Comparison of ENCODE assay signal across 22 mouse cellular contexts in the genomic region with DNA sequence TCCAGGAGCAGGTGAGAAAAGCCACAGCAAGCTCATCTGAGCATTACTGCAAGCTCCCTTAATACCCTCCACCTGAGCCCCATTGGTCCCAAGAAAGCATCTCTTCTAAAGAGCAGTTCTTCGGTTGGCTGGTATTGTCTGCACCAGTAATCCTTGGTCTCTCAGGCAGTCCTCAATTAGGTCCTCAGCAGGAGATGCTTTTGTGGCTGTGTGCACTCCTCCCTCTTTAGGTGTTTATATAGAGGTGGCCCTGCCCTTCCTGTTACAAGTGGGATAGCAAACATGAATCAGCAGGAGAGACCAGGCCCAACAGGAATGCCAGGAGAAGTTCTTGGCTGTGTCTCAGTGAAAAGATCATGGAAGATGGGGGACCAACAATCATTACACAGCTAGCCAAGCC.
"Had no signal": no experiment of that assay in that cellular context is flagged by ENCODE, and none has a peak within 500 bp of the region (broad histone marks: within the 10 kb centered on the region; RNA-seq: fewer than 3 reads in every experiment).

No protein-coding gene starts in this region.

- H3K27ac ChIP-seq: embryonic facial prominence, embryonic 10.5 days; embryonic facial prominence, embryonic 12.5 days; embryonic facial prominence, embryonic 13.5 days; embryonic facial prominence, embryonic 15.5 days; forebrain, embryonic 10.5 days; forebrain, embryonic 12.5 days; forebrain, embryonic 13.5 days; forebrain, embryonic 15.5 days; gastrocnemius, adult 2 months; heart, adult 2 months; heart, embryonic 10.5 days had no signal

- H3K4me3 ChIP-seq: embryonic facial prominence, embryonic 10.5 days; embryonic facial prominence, embryonic 12.5 days; embryonic facial prominence, embryonic 13.5 days; embryonic facial prominence, embryonic 15.5 days; erythroblast, embryonic 14.5 days; forebrain, embryonic 10.5 days; forebrain, embryonic 12.5 days; forebrain, embryonic 13.5 days; forebrain, embryonic 15.5 days; gastrocnemius, adult 2 months; heart, adult 2 months; heart, embryonic 10.5 days had no signal

- H3K27me3 ChIP-seq: embryonic facial prominence, embryonic 12.5 days; embryonic facial prominence, embryonic 13.5 days; embryonic facial prominence, embryonic 15.5 days; forebrain, embryonic 12.5 days; forebrain, embryonic 13.5 days; forebrain, embryonic 15.5 days had no signal

- DNase-seq: cerebellum, adult 9-11 months; cerebellum, postnatal 10 days; cerebellum, postnatal 14 days; cerebellum, postnatal 25 days; forebrain, postnatal 0 days; gastrocnemius, adult 2 months; gastrocnemius, postnatal 10 days; gastrocnemius, postnatal 14 days; gastrocnemius, postnatal 25 days; gastrocnemius, postnatal 36 days; heart, adult 18-20 months; heart, adult 2 months had no signal

- H3K4me1 ChIP-seq: embryonic facial prominence, embryonic 10.5 days; embryonic facial prominence, embryonic 12.5 days; embryonic facial prominence, embryonic 13.5 days; forebrain, embryonic 10.5 days; forebrain, embryonic 12.5 days; forebrain, embryonic 13.5 days; forebrain, embryonic 15.5 days; heart, embryonic 10.5 days had no signal

- H3K36me3 ChIP-seq: embryonic facial prominence, embryonic 12.5 days; embryonic facial prominence, embryonic 15.5 days; forebrain, embryonic 15.5 days had no signal
